Mouse (Mus musculus): ENCODE measurements around the gene Hs3st6. TPM values are rescaled to one million over a fixed set of nuclear protein-coding genes. Genes with fewer than 3 reads are reported as not detected.
"Not testable (repeated sequence)": the region's sequence is repeated elsewhere in the genome, so short reads cannot be mapped to it uniquely, and the experiment has no call there.

Gene Hs3st6
- polyA plus RNA-seq, 2 experiments, result 4.9 to 5.3 TPM

- Histone ChIP-seq H3K27ac (replicated peaks; ENCODE audit: low read depth, low read length) (peak overlapping the region; percentile 87), H3K4me2 (replicated peaks; ENCODE audit: low read depth, low read length, severe bottlenecking) (peak overlapping the region; percentile 79), H3K9ac (ENCODE audit: low read depth, low read length, severe bottlenecking) (peak overlapping the region; percentile 93), H3K36me3 (ENCODE audit: control insufficient read depth, insufficient read depth, low read length) (peaks cover 38% of the 10 kb centered on the region), H3K27me3 (ENCODE audit: control insufficient read depth, insufficient read depth, low read length) (no peaks in the 10 kb centered on the region), H3K4me1 (ENCODE audit: control insufficient read depth, insufficient read depth, low read length) (peaks cover 21% of the 10 kb centered on the region), H3K4me3 (replicated peaks; ENCODE audit: low read length) (peak overlapping the region; percentile 90), H3K9me3 (ENCODE audit: control insufficient read depth, low read length) (no peaks in the 10 kb centered on the region)
- peak; percentile 97; the same call in 1 of the 2 replicates for TF ChIP-seq POLR2A (IDR thresholded peaks at IDR 0.05; ENCODE audit: borderline replicate concordance, extremely low read depth, insufficient read depth, insufficient read length)
- DNase-seq (ENCODE audit: low spot score) (peak; percentile 99), ATAC-seq (ENCODE audit: low FRiP score, low read depth) (peak; percentile 98)
- under 1% methylated on average over 55 of the region's 61 CpGs for WGBS
Observed at GRCm38 (mm10) chr17:24719494-24720222, 33.1 kb upstream of the Hs3st6 start.

- Histone ChIP-seq H3K4me1 (ENCODE audit: control insufficient read depth, insufficient read depth, low read length) (peaks cover 21% of the 10 kb centered on the region), H3K4me2 (replicated peaks; ENCODE audit: low read depth, low read length, severe bottlenecking) (peak overlapping the region; percentile 79), H3K36me3 (ENCODE audit: control insufficient read depth, insufficient read depth, low read length) (peaks cover 33% of the 10 kb centered on the region), H3K9ac (ENCODE audit: low read depth, low read length, severe bottlenecking) (peak overlapping the region; percentile 83), H3K4me3 (replicated peaks; ENCODE audit: low read length) (peak overlapping the region; percentile 90)
- DNase-seq (ENCODE audit: low spot score); H3K27me3 ChIP-seq (ENCODE audit: control insufficient read depth, insufficient read depth, low read length); H3K27ac ChIP-seq (replicated peaks; ENCODE audit: low read depth, low read length); ATAC-seq (ENCODE audit: low FRiP score, low read depth); H3K9me3 ChIP-seq (ENCODE audit: control insufficient read depth, low read length): not testable (repeated sequence)
- WGBS, result under 1% methylated on average over 10 of the region's 11 CpGs
Observed at GRCm38 (mm10) chr17:24720616-24721015, 32.2 kb upstream of the Hs3st6 start.

GRCm38 (mm10) chr17:24721383-24721955 is 31.3 kb upstream of the Hs3st6 start:
- not testable (repeated sequence) for H3K27ac ChIP-seq (replicated peaks; ENCODE audit: low read depth, low read length); DNase-seq (ENCODE audit: low spot score); H3K9me3 ChIP-seq (ENCODE audit: control insufficient read depth, low read length); ATAC-seq (ENCODE audit: low FRiP score, low read depth); H3K27me3 ChIP-seq (ENCODE audit: control insufficient read depth, insufficient read depth, low read length)
- WGBS, result 70% methylated on average over 7 of the region's 7 CpGs
- H3K4me2 ChIP-seq (replicated peaks; ENCODE audit: low read depth, low read length, severe bottlenecking), result peak overlapping the region; percentile 79
- H3K4me1 ChIP-seq (ENCODE audit: control insufficient read depth, insufficient read depth, low read length), result peaks cover 21% of the 10 kb centered on the region
- H3K4me3 ChIP-seq (replicated peaks; ENCODE audit: low read length), result peak overlapping the region; percentile 90
- peaks cover 28% of the 10 kb centered on the region for H3K36me3 ChIP-seq (ENCODE audit: control insufficient read depth, insufficient read depth, low read length)
- peak overlapping the region; percentile 83 for H3K9ac ChIP-seq (ENCODE audit: low read depth, low read length, severe bottlenecking)

GRCm38 (mm10) chr17:24722220-24722924 is 30.4 kb upstream of the Hs3st6 start:
- Histone ChIP-seq H3K9me3 (ENCODE audit: control insufficient read depth, low read length) (no peaks in the 10 kb centered on the region), H3K4me3 (replicated peaks; ENCODE audit: low read length) (peak overlapping the region; percentile 90), H3K27ac (replicated peaks; ENCODE audit: low read depth, low read length) (no peak overlapping the region), H3K9ac (ENCODE audit: low read depth, low read length, severe bottlenecking) (no peak overlapping the region), H3K4me1 (ENCODE audit: control insufficient read depth, insufficient read depth, low read length) (peaks cover 21% of the 10 kb centered on the region), H3K27me3 (ENCODE audit: control insufficient read depth, insufficient read depth, low read length) (no peaks in the 10 kb centered on the region), H3K4me2 (replicated peaks; ENCODE audit: low read depth, low read length, severe bottlenecking) (peak overlapping the region; percentile 79; the same call in 1 of the 2 replicates), H3K36me3 (ENCODE audit: control insufficient read depth, insufficient read depth, low read length) (peaks cover 25% of the 10 kb centered on the region)
- no peak for TF ChIP-seq POLR2A (IDR thresholded peaks at IDR 0.05; ENCODE audit: borderline replicate concordance, extremely low read depth, insufficient read depth, insufficient read length)
- ATAC-seq (ENCODE audit: low FRiP score, low read depth) (no peak), DNase-seq (ENCODE audit: low spot score) (no peak)
- 32% methylated on average over 13 of the region's 13 CpGs for WGBS

GRCm38 (mm10) chr17:24723122-24723880 is 29.5 kb upstream of the Hs3st6 start:
- peak overlapping the region; percentile 79 for H3K4me2 ChIP-seq (replicated peaks; ENCODE audit: low read depth, low read length, severe bottlenecking)
- 0 out of 2 replicates have a peak overlapping the region, but pooled peaks have one; percentile 61 for H3K27ac ChIP-seq (replicated peaks; ENCODE audit: low read depth, low read length)
- WGBS, result 2% methylated on average over 12 of the region's 12 CpGs

More at GRCm38 (mm10) chr17:24723122-24723880, 29.5 kb upstream of the Hs3st6 start:
- H3K9me3 ChIP-seq (ENCODE audit: control insufficient read depth, low read length), result no peaks in the 10 kb centered on the region
- H3K27me3 ChIP-seq (ENCODE audit: control insufficient read depth, insufficient read depth, low read length), result no peaks in the 10 kb centered on the region
- peaks cover 21% of the 10 kb centered on the region for H3K4me1 ChIP-seq (ENCODE audit: control insufficient read depth, insufficient read depth, low read length)
- TF ChIP-seq POLR2A (IDR thresholded peaks at IDR 0.05; ENCODE audit: borderline replicate concordance, extremely low read depth, insufficient read depth, insufficient read length), result no peak
- H3K9ac ChIP-seq (ENCODE audit: low read depth, low read length, severe bottlenecking), result peak overlapping the region; percentile 85
- ATAC-seq (ENCODE audit: low FRiP score, low read depth) (no peak), DNase-seq (ENCODE audit: low spot score) (no peak)
- H3K4me3 ChIP-seq (replicated peaks; ENCODE audit: low read length), result peak overlapping the region; percentile 81
- H3K36me3 ChIP-seq (ENCODE audit: control insufficient read depth, insufficient read depth, low read length), result peaks cover 22% of the 10 kb centered on the region

Data from limb, embryonic 14.5 days (tissue).